Mouse (Mus musculus): ENCODE results near the gene Cd300ld5. TPM values are rescaled to one million over a fixed set of nuclear protein-coding genes. Genes with fewer than 3 reads are reported as not detected.
A peak's percentile ranks its signal among the peaks of the same experiment; 100 is the strongest.

Gene Cd300ld5
- polyA plus RNA-seq, 1 experiment from 2014 or later, result not detected

- 96% methylated on average over 1 of the region's 1 CpGs for WGBS
- Histone ChIP-seq H3K36me3 (ENCODE audit: control insufficient read depth, insufficient read depth, low read length) (no peaks in the 10 kb centered on the region), H3K27ac (ENCODE audit: low read length) (no peak overlapping the region), H3K4me3 (ENCODE audit: low read length) (no peak overlapping the region), H3K9ac (ENCODE audit: low read length) (no peak overlapping the region), H3K9me3 (ENCODE audit: control insufficient read depth, low read length) (no peaks in the 10 kb centered on the region), H3K27me3 (ENCODE audit: control insufficient read depth, insufficient read depth, low read depth, low read length) (0 out of 2 replicates have a peak, but pooled peaks cover 2% of the 10 kb centered on the region), H3K4me2 (ENCODE audit: low read depth, low read length) (no peak overlapping the region), H3K4me1 (replicated peaks; ENCODE audit: control insufficient read depth, insufficient read depth, low read length) (no peaks in the 10 kb centered on the region)
- ATAC-seq (ENCODE audit: low read depth), result no peak
Measured at GRCm38 (mm10) chr11:115077436-115077835, 39.9 kb upstream of the Cd300ld5 start.

GRCm38 (mm10) chr11:115075859-115076258 lies 38.3 kb upstream of the Cd300ld5 start:
- Histone ChIP-seq H3K9me3 (ENCODE audit: control insufficient read depth, low read length) (no peaks in the 10 kb centered on the region), H3K27ac (ENCODE audit: low read length) (no peak overlapping the region), H3K4me1 (replicated peaks; ENCODE audit: control insufficient read depth, insufficient read depth, low read length) (peaks cover 7% of the 10 kb centered on the region), H3K4me2 (ENCODE audit: low read depth, low read length) (no peak overlapping the region), H3K27me3 (ENCODE audit: control insufficient read depth, insufficient read depth, low read depth, low read length) (no peaks in the 10 kb centered on the region), H3K36me3 (ENCODE audit: control insufficient read depth, insufficient read depth, low read length) (no peaks in the 10 kb centered on the region), H3K4me3 (ENCODE audit: low read length) (no peak overlapping the region), H3K9ac (ENCODE audit: low read length) (no peak overlapping the region)
- WGBS, result 19% methylated on average over 5 of the region's 5 CpGs
- ATAC-seq (ENCODE audit: low read depth), result no peak

GRCm38 (mm10) chr11:115075407-115075806 lies 37.8 kb upstream of the Cd300ld5 start:
- Histone ChIP-seq H3K27ac (ENCODE audit: low read length) (no peak overlapping the region), H3K4me2 (ENCODE audit: low read depth, low read length) (no peak overlapping the region), H3K27me3 (ENCODE audit: control insufficient read depth, insufficient read depth, low read depth, low read length) (no peaks in the 10 kb centered on the region), H3K4me1 (replicated peaks; ENCODE audit: control insufficient read depth, insufficient read depth, low read length) (peaks cover 7% of the 10 kb centered on the region), H3K4me3 (ENCODE audit: low read length) (no peak overlapping the region), H3K9ac (ENCODE audit: low read length) (no peak overlapping the region), H3K36me3 (ENCODE audit: control insufficient read depth, insufficient read depth, low read length) (no peaks in the 10 kb centered on the region), H3K9me3 (ENCODE audit: control insufficient read depth, low read length) (no peaks in the 10 kb centered on the region)
- WGBS, result 48% methylated on average over 7 of the region's 7 CpGs
- no peak for ATAC-seq (ENCODE audit: low read depth)

GRCm38 (mm10) chr11:115073002-115073401 lies 35.4 kb upstream of the Cd300ld5 start:
- Histone ChIP-seq H3K27me3 (ENCODE audit: control insufficient read depth, insufficient read depth, low read depth, low read length) (no peaks in the 10 kb centered on the region), H3K4me1 (replicated peaks; ENCODE audit: control insufficient read depth, insufficient read depth, low read length) (peaks cover 7% of the 10 kb centered on the region), H3K36me3 (ENCODE audit: control insufficient read depth, insufficient read depth, low read length) (no peaks in the 10 kb centered on the region), H3K4me3 (ENCODE audit: low read length) (no peak overlapping the region), H3K9ac (ENCODE audit: low read length) (no peak overlapping the region), H3K4me2 (ENCODE audit: low read depth, low read length) (no peak overlapping the region), H3K27ac (ENCODE audit: low read length) (no peak overlapping the region), H3K9me3 (ENCODE audit: control insufficient read depth, low read length) (no peaks in the 10 kb centered on the region)
- no peak for ATAC-seq (ENCODE audit: low read depth)
- WGBS, result 65% methylated on average over 5 of the region's 5 CpGs

- H3K9ac ChIP-seq (ENCODE audit: low read length), result no peak overlapping the region
- H3K4me3 ChIP-seq (ENCODE audit: low read length), result no peak overlapping the region; the same call in 1 of the 2 replicates
- peaks cover 7% of the 10 kb centered on the region for H3K4me1 ChIP-seq (replicated peaks; ENCODE audit: control insufficient read depth, insufficient read depth, low read length)
- no peaks in the 10 kb centered on the region for H3K36me3 ChIP-seq (ENCODE audit: control insufficient read depth, insufficient read depth, low read length)
- H3K27me3 ChIP-seq (ENCODE audit: control insufficient read depth, insufficient read depth, low read depth, low read length), result no peaks in the 10 kb centered on the region
- H3K27ac ChIP-seq (ENCODE audit: low read length), result peak overlapping the region; percentile 41; the same call in 1 of the 2 replicates
- no peaks in the 10 kb centered on the region for H3K9me3 ChIP-seq (ENCODE audit: control insufficient read depth, low read length)
- H3K4me2 ChIP-seq (ENCODE audit: low read depth, low read length), result peak overlapping the region; percentile 33
- peak; percentile 71 for ATAC-seq (ENCODE audit: low read depth)
- WGBS, result 5% methylated on average over 14 of the region's 14 CpGs
Measured at GRCm38 (mm10) chr11:115071631-115072294, 34.2 kb upstream of the Cd300ld5 start.

GRCm38 (mm10) chr11:115071015-115071551 lies 33.5 kb upstream of the Cd300ld5 start:
- Histone ChIP-seq H3K9ac (ENCODE audit: low read length) (no peak overlapping the region), H3K27ac (ENCODE audit: low read length) (no peak overlapping the region), H3K9me3 (ENCODE audit: control insufficient read depth, low read length) (no peaks in the 10 kb centered on the region), H3K27me3 (ENCODE audit: control insufficient read depth, insufficient read depth, low read depth, low read length) (no peaks in the 10 kb centered on the region), H3K4me3 (ENCODE audit: low read length) (no peak overlapping the region), H3K4me2 (ENCODE audit: low read depth, low read length) (peak overlapping the region; percentile 33), H3K36me3 (ENCODE audit: control insufficient read depth, insufficient read depth, low read length) (no peaks in the 10 kb centered on the region), H3K4me1 (replicated peaks; ENCODE audit: control insufficient read depth, insufficient read depth, low read length) (peaks cover 7% of the 10 kb centered on the region)
- ATAC-seq (ENCODE audit: low read depth), result no peak
- 2% methylated on average over 9 of the region's 9 CpGs for WGBS

GRCm38 (mm10) chr11:115066768-115067167 lies 29.2 kb upstream of the Cd300ld5 start:
- Histone ChIP-seq H3K9me3 (ENCODE audit: control insufficient read depth, low read length) (no peaks in the 10 kb centered on the region), H3K9ac (ENCODE audit: low read length) (no peak overlapping the region), H3K4me1 (replicated peaks; ENCODE audit: control insufficient read depth, insufficient read depth, low read length) (peaks cover 2% of the 10 kb centered on the region; the same call in 1 of the 2 replicates), H3K27me3 (ENCODE audit: control insufficient read depth, insufficient read depth, low read depth, low read length) (no peaks in the 10 kb centered on the region), H3K4me3 (ENCODE audit: low read length) (no peak overlapping the region), H3K36me3 (ENCODE audit: control insufficient read depth, insufficient read depth, low read length) (no peaks in the 10 kb centered on the region), H3K27ac (ENCODE audit: low read length) (no peak overlapping the region), H3K4me2 (ENCODE audit: low read depth, low read length) (no peak overlapping the region)
- WGBS, result 60% methylated on average over 6 of the region's 6 CpGs
- no peak for ATAC-seq (ENCODE audit: low read depth)

- H3K27ac ChIP-seq (ENCODE audit: low read length), result no peak within 1 kb of the TSS
- 31% methylated on average over 5 of the region's 5 CpGs for whole genome bisulfite sequencing
- no peak for ATAC-seq (ENCODE audit: low read depth)
- H3K4me2 ChIP-seq (ENCODE audit: low read depth, low read length), result no peak within 1 kb of the TSS
- no peaks in the 10 kb centered on the region for H3K36me3 ChIP-seq (ENCODE audit: control insufficient read depth, insufficient read depth, low read length)
- no peak within 1 kb of the TSS for H3K4me3 ChIP-seq (ENCODE audit: low read length)
- no peak within 1 kb of the TSS for H3K9ac ChIP-seq (ENCODE audit: low read length)
- H3K9me3 ChIP-seq (ENCODE audit: control insufficient read depth, low read length), result no peaks in the 10 kb centered on the region
- H3K4me1 ChIP-seq (replicated peaks; ENCODE audit: control insufficient read depth, insufficient read depth, low read length), result no peaks in the 10 kb centered on the region
- no peaks in the 10 kb centered on the region for H3K27me3 ChIP-seq (ENCODE audit: control insufficient read depth, insufficient read depth, low read depth, low read length)
Measured at GRCm38 (mm10) chr11:115062077-115062476, 24.5 kb upstream of the Cd300ld5 start, which contains the start of gene Cd300e. TSS of gene Cd300e (minus strand) at chr11:115062177.

- Histone ChIP-seq H3K4me1 (replicated peaks; ENCODE audit: control insufficient read depth, insufficient read depth, low read length) (no peaks in the 10 kb centered on the region), H3K4me3 (ENCODE audit: low read length) (no peak overlapping the region), H3K27me3 (ENCODE audit: control insufficient read depth, insufficient read depth, low read depth, low read length) (no peaks in the 10 kb centered on the region), H3K36me3 (ENCODE audit: control insufficient read depth, insufficient read depth, low read length) (no peaks in the 10 kb centered on the region), H3K9ac (ENCODE audit: low read length) (no peak overlapping the region), H3K4me2 (ENCODE audit: low read depth, low read length) (no peak overlapping the region), H3K27ac (ENCODE audit: low read length) (no peak overlapping the region), H3K9me3 (ENCODE audit: control insufficient read depth, low read length) (no peaks in the 10 kb centered on the region)
- no peak for ATAC-seq (ENCODE audit: low read depth)
- WGBS, result 64% methylated on average over 2 of the region's 2 CpGs
Measured at GRCm38 (mm10) chr11:115059797-115060196, 22.2 kb upstream of the Cd300ld5 start.
